Comparison of ENCODE assay signal across 20 mouse cellular contexts in genomic region chr10:5087336-5087735, GRCm38 (mm10). TPM values are rescaled to one million over a fixed set of nuclear protein-coding genes. Genes with fewer than 3 reads are reported as not detected.
"Had no signal": no experiment of that assay in that cellular context is flagged by ENCODE, and none has a peak within 500 bp of the region (broad histone marks: within the 10 kb centered on the region; RNA-seq: fewer than 3 reads in every experiment).

No protein-coding gene starts in this region.

- H3K4me1 ChIP-seq: neural tube, embryonic 15.5 days; stomach, embryonic 15.5 days had no signal

- H3K9me3 ChIP-seq: neural tube, embryonic 15.5 days; stomach, embryonic 15.5 days had no signal

- H3K27me3 ChIP-seq: neural tube, embryonic 15.5 days; stomach, embryonic 15.5 days had no signal

- DNase-seq: retina, postnatal 1 day; right cerebral cortex, adult 18-20 months; right cerebral cortex, postnatal 14 days; right cerebral cortex, postnatal 25 days; right cerebral cortex, postnatal 4 days; spleen, adult 18-20 months; thymus, adult 18-20 months; thymus, adult 2 months; thymus, postnatal 14 days; thymus, postnatal 25 days; thymus, postnatal 36 days; thymus, postnatal 4 days had no signal

- H3K9ac ChIP-seq: neural tube, embryonic 15.5 days; stomach, embryonic 15.5 days had no signal

- H3K4me3 ChIP-seq: neural tube, embryonic 15.5 days; stomach, embryonic 15.5 days had no signal

- H3K27ac ChIP-seq: neural tube, embryonic 15.5 days; stomach, embryonic 15.5 days; stomach, postnatal 0 days had no signal

- H3K4me2 ChIP-seq: neural tube, embryonic 15.5 days; stomach, embryonic 15.5 days had no signal

RNA-seq across cellular contexts. Expression of gene Gm10097, which starts 18.3 kb away (rescaled TPM):
- total RNA-seq: neutrophil, adult 5-6 weeks had no signal
- polyA plus RNA-seq: small intestine, adult 2 months; spleen, adult 2 months; testis, adult 2 months; thymus, adult 2 months; urinary bladder, adult 2 months had no signal
